Comparison of ENCODE assay signal across 8 mouse cellular contexts in genomic region chr3:97657655-97658411, GRCm38 (mm10). TPM values are rescaled to one million over a fixed set of nuclear protein-coding genes. Genes with fewer than 3 reads are reported as not detected.
A peak's percentile ranks its signal among the peaks of the same experiment; 100 is the strongest.
DNase-seq lines count a peak whose midpoint lies in the region; ATAC-seq lines count a peak whose summit lies in the region.

Prkab2 (plus strand) TSS chr3:97658193.

- H3K9ac ChIP-seq in heart, embryonic 14.5 days (ENCODE audit: low read length): peak within 1 kb of the TSS; percentile 84
- H3K9ac ChIP-seq in liver, embryonic 13.5 days: peak within 1 kb of the TSS; percentile 80
- H3K9ac ChIP-seq in stomach, embryonic 16.5 days (ENCODE audit: low read length): peak within 1 kb of the TSS; percentile 85

- peak within 1 kb of the TSS; percentile 81 to 84 for H3K4me3 ChIP-seq in heart, embryonic 14.5 days (ENCODE audit: control insufficient read depth in 1 of 2, insufficient read depth in 1 of 2, low read depth in 1 of 2, low read length in 2 of 2)
- peak within 1 kb of the TSS; percentile 86 for H3K4me3 ChIP-seq in liver, embryonic 13.5 days (replicated peaks)
- H3K4me3 ChIP-seq in stomach, embryonic 16.5 days (replicated peaks; ENCODE audit: low read length): peak within 1 kb of the TSS; percentile 71

- H3K27ac ChIP-seq in heart, embryonic 14.5 days (replicated peaks in 1 of 2; ENCODE audit: control insufficient read depth in 1 of 2, insufficient read depth in 1 of 2, low read depth in 2 of 2, low read length in 2 of 2): peak within 1 kb of the TSS; percentile 18 to 63; a peak in 3 of 4 replicates
- H3K27ac ChIP-seq in liver, embryonic 13.5 days: peak within 1 kb of the TSS; percentile 64
- peak within 1 kb of the TSS; percentile 72 for H3K27ac ChIP-seq in stomach, embryonic 16.5 days (ENCODE audit: low read length)

- H3K4me1 ChIP-seq in heart, embryonic 14.5 days (ENCODE audit: control insufficient read depth in 2 of 2, insufficient read depth in 2 of 2, low read length in 2 of 2): peaks cover 11 to 15% of the 10 kb centered on the region in 2 experiments
- peaks cover 23% of the 10 kb centered on the region for H3K4me1 ChIP-seq in liver, embryonic 13.5 days (replicated peaks)
- H3K4me1 ChIP-seq in stomach, embryonic 16.5 days (ENCODE audit: control insufficient read depth, insufficient read depth, low read length): peaks cover 12% of the 10 kb centered on the region

- peaks cover 6% of the 10 kb centered on the region for H3K36me3 ChIP-seq in heart, embryonic 14.5 days (ENCODE audit: control insufficient read depth, insufficient read depth, low read length)
- 0 out of 2 replicates have a peak, but pooled peaks cover 1% of the 10 kb centered on the region for H3K36me3 ChIP-seq in liver, embryonic 13.5 days
- no peaks in the 10 kb centered on the region for H3K36me3 ChIP-seq in stomach, embryonic 16.5 days (ENCODE audit: control insufficient read depth, insufficient read depth, low read length)

- peak; percentile 91 for ATAC-seq in CD4-positive, CD25-positive, alpha-beta regulatory T cell, adult 4 months
- peak; percentile 94 for ATAC-seq in heart, embryonic 14.5 days (ENCODE audit: insufficient number of reproducible peaks, insufficient read depth, low FRiP score, low read depth)
- peak; percentile 98 for ATAC-seq in liver, embryonic 13.5 days (ENCODE audit: low read depth)
- peak; percentile 96 for ATAC-seq in stomach, embryonic 16.5 days (ENCODE audit: insufficient read depth, low FRiP score)

- H3K4me2 ChIP-seq in heart, embryonic 14.5 days (ENCODE audit: low read length): peak within 1 kb of the TSS; percentile 80
- peak within 1 kb of the TSS; percentile 96 for H3K4me2 ChIP-seq in liver, embryonic 13.5 days
- peak within 1 kb of the TSS; percentile 85 for H3K4me2 ChIP-seq in stomach, embryonic 16.5 days (ENCODE audit: low read depth, low read length)

- DNase-seq in c-Kit-negative CD71-positive TER-119-positive erythroid progenitor cells, embryonic 14.5 days (ENCODE audit: low read depth, low spot score): peak; percentile 91
- DNase-seq in fibroblast of lung, adult 2 months (ENCODE audit: low read depth): peak; percentile 90
- peak; percentile 100 for DNase-seq in kidney, postnatal 14 days
- peak; percentile 97 for DNase-seq in liver, embryonic 13.5 days
- DNase-seq in neural tube, embryonic 10.5 days (ENCODE audit: extremely low spot score, low spot score): peak; percentile 100

- no peaks in the 10 kb centered on the region for H3K9me3 ChIP-seq in heart, embryonic 14.5 days (ENCODE audit: control insufficient read depth, low read length)
- H3K9me3 ChIP-seq in liver, embryonic 13.5 days (replicated peaks): no peaks in the 10 kb centered on the region
- 0 out of 2 replicates have a peak, but pooled peaks cover 2% of the 10 kb centered on the region for H3K9me3 ChIP-seq in stomach, embryonic 16.5 days (replicated peaks; ENCODE audit: control insufficient read depth, low read length)

- WGBS in heart, embryonic 14.5 days: 2% methylated on average over 51 of the region's 51 CpGs
- 3% methylated on average over 40 of the region's 51 CpGs for WGBS in liver, embryonic 13.5 days (ENCODE audit: insufficient replicate concordance)
- WGBS in stomach, embryonic 16.5 days: 2% methylated on average over 51 of the region's 51 CpGs

- H3K27me3 ChIP-seq in heart, embryonic 14.5 days (ENCODE audit: control insufficient read depth, insufficient read depth, low read length): no peaks in the 10 kb centered on the region
- H3K27me3 ChIP-seq in liver, embryonic 13.5 days: no peaks in the 10 kb centered on the region
- H3K27me3 ChIP-seq in stomach, embryonic 16.5 days (ENCODE audit: control insufficient read depth, insufficient read depth, low read length): no peaks in the 10 kb centered on the region

RNA-seq across cellular contexts. Expression of gene Prkab2, which starts in this region (rescaled TPM):
- polyA plus RNA-seq in CD4-positive, CD25-positive, alpha-beta regulatory T cell, adult 4 months (2017; shearing (Covaris generic)): 1 to 10 TPM; 2.5 to 2.9 TPM
- polyA plus RNA-seq in heart, embryonic 14.5 days (2014; fragmentation: Nextera tagmentation; extraction: Ambion mirVana): 14.1 and 14.4 TPM in 2 replicates
- polyA plus RNA-seq in liver, embryonic 13.5 days (2015; fragmentation: Nextera tagmentation; extraction: Ambion mirVana): 1.5 and 2.0 TPM in 2 replicates
- polyA plus RNA-seq in stomach, embryonic 16.5 days (2015; fragmentation: Nextera tagmentation; extraction: Ambion mirVana): 10.3 and 10.8 TPM in 2 replicates

Comparison
In these comparisons a context has a peak if more than half of its experiments do, and no peak if none do; other contexts are left out.
1. Peak in every context shown above with its lines: DNase-seq, ATAC-seq, H3K4me3 ChIP-seq and H3K27ac ChIP-seq.